Mouse (Mus musculus) spleen, embryonic (tissue): ENCODE data around the gene Cd9.
"Not testable (repeated sequence)": the region's sequence is repeated elsewhere in the genome, so short reads cannot be mapped to it uniquely, and the experiment has no call there.

Experiments used
- CTCF ChIA-PET: fragments of 350-600 bp; sonication (Branson Sonifier 250); formaldehyde crosslinking; loops from one replicate; lab custom pipeline; 2022; lab: Charles Lee

The Cd9 gene

GRCm38 (mm10) chr6:125503186-125503802, 8.7 kb upstream of the Cd9 start:
- CTCF ChIA-PET, result interaction anchor here (0.7 kb wide), 1 partner anchor 83 kb away, joined by 3 read pairs; no protein-coding TSS in a partner anchor

GRCm38 (mm10) chr6:125498062-125498461, 3.5 kb upstream of the Cd9 start:
- CTCF ChIA-PET, result interaction anchor here (0.6 kb wide), 1 partner anchor 54 kb away, joined by 12 read pairs; no protein-coding TSS in a partner anchor

- CTCF ChIA-PET, result interaction anchor here (0.7 kb wide), 2 partner anchors 10 to 162 kb away, joined by 3 to 4 read pairs; no protein-coding TSS in a partner anchor
Observed at GRCm38 (mm10) chr6:125496417-125496816, 1.8 kb upstream of the Cd9 start.

- CTCF ChIA-PET, result interaction anchor here (0.5 to 1.7 kb wide), 4 partner anchors 14 to 365 kb away, joined by 3 to 6 read pairs (median 4); no protein-coding TSS in a partner anchor
Observed at GRCm38 (mm10) chr6:125495361-125495760, 770 bp upstream of the Cd9 start.

- CTCF ChIA-PET, result no interaction called here
Observed at GRCm38 (mm10) chr6:125493147-125493546, 1.4 kb downstream of the Cd9 start.

GRCm38 (mm10) chr6:125492664-125493063, 1.9 kb downstream of the Cd9 start:
- CTCF ChIA-PET, result no interaction called here

GRCm38 (mm10) chr6:125492033-125492432, 2.6 kb downstream of the Cd9 start:
- CTCF ChIA-PET, result interaction anchor here (0.6 kb wide), 1 partner anchor 14 kb away, joined by 3 read pairs; no protein-coding TSS in a partner anchor

GRCm38 (mm10) chr6:125491393-125491792, 3.2 kb downstream of the Cd9 start:
- CTCF ChIA-PET, result interaction anchor here (0.6 kb wide), 1 partner anchor 13 kb away, joined by 3 read pairs; no protein-coding TSS in a partner anchor

GRCm38 (mm10) chr6:125489881-125490559, 4.6 kb downstream of the Cd9 start:
- CTCF ChIA-PET, result interaction anchor here (0.7 kb wide), 1 partner anchor 22 kb away, joined by 3 read pairs; no protein-coding TSS in a partner anchor

GRCm38 (mm10) chr6:125485589-125485988, 9.0 kb downstream of the Cd9 start:
- CTCF ChIA-PET, result interaction anchor here (0.6 kb wide), 1 partner anchor 11 kb away, joined by 3 read pairs; no protein-coding TSS in a partner anchor

- CTCF ChIA-PET, result no interaction called here
Observed at GRCm38 (mm10) chr6:125484721-125485120, 9.9 kb downstream of the Cd9 start.

- CTCF ChIA-PET, result not testable (repeated sequence)
Observed at GRCm38 (mm10) chr6:125484313-125484660, 10.3 kb downstream of the Cd9 start.

- CTCF ChIA-PET, result no interaction called here
Observed at GRCm38 (mm10) chr6:125483515-125484312, 10.9 kb downstream of the Cd9 start.

- CTCF ChIA-PET, result no interaction called here
Observed at GRCm38 (mm10) chr6:125482427-125482831, 12.2 kb downstream of the Cd9 start.

GRCm38 (mm10) chr6:125481667-125482390, 12.8 kb downstream of the Cd9 start:
- CTCF ChIA-PET, result interaction anchor here (0.9 kb wide), 1 partner anchor 122 kb away, joined by 4 read pairs; no protein-coding TSS in a partner anchor

- CTCF ChIA-PET, result interaction anchor here (0.7 kb wide), 1 partner anchor 15 kb away, joined by 3 read pairs; no protein-coding TSS in a partner anchor
Observed at GRCm38 (mm10) chr6:125480396-125481361, 13.9 kb downstream of the Cd9 start.

- CTCF ChIA-PET, result no interaction called here
Observed at GRCm38 (mm10) chr6:125479359-125479758, 15.2 kb downstream of the Cd9 start.

GRCm38 (mm10) chr6:125478135-125479128, 16.2 kb downstream of the Cd9 start:
- CTCF ChIA-PET, result interaction anchor here (0.6 to 0.7 kb wide), 3 partner anchors 9 to 16 kb away, joined by 3 to 5 read pairs (median 3); partner anchors contain the start of gene Cd9
